Mouse (Mus musculus): ENCODE measurements at regions not wholly inside any gene's neighbourhood (a gene's known extent, or its start where the extent isn't known, plus 50 kb on each side); places are given as distances from the start of the nearest gene placed in this dataset.

DNA sequence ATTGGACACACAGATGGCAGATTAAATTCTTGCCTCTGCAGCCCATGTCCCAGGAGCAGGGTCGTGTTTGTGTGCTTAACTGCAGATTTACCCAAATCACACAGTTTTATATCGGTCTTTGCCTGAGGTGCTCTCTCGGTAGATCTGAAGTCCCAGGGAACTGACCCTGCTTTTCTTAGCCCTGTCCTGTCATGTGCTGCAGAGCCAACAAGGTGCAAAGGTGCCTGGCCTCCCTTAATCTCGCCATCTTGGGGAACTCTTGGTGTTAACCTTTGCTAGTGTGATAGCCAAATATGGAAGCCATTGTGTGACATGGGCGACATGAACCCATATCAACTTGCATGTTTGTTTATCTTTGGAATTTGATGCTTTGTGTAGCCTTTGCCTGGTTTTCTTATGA, 107.1 kb upstream of the Lyplal1 start:
- DNase-seq (ENCODE audit: low spot score) (no peak), ATAC-seq (replicated peaks; ENCODE audit: low FRiP score) (no peak)
- Histone ChIP-seq H3K4me2 (no peak overlapping the region), H3K4me3 (ENCODE audit: low read depth, low read length) (no peak overlapping the region), H3K9ac (ENCODE audit: low read depth, low read length) (no peak overlapping the region), H3K4me1 (replicated peaks; ENCODE audit: control insufficient read depth, insufficient read depth, low read length) (no peaks in the 10 kb centered on the region; the same call in 1 of the 2 replicates), H3K9me3 (ENCODE audit: control insufficient read depth, low read length) (no peaks in the 10 kb centered on the region), H3K27ac (ENCODE audit: low read depth, low read length) (no peak overlapping the region), H3K27me3 (replicated peaks; ENCODE audit: control insufficient read depth, insufficient read depth, low read length) (no peaks in the 10 kb centered on the region), H3K36me3 (ENCODE audit: control insufficient read depth, insufficient read depth, low read length) (no peaks in the 10 kb centered on the region)
- 55% methylated on average over 5 of the region's 5 CpGs for WGBS

DNA sequence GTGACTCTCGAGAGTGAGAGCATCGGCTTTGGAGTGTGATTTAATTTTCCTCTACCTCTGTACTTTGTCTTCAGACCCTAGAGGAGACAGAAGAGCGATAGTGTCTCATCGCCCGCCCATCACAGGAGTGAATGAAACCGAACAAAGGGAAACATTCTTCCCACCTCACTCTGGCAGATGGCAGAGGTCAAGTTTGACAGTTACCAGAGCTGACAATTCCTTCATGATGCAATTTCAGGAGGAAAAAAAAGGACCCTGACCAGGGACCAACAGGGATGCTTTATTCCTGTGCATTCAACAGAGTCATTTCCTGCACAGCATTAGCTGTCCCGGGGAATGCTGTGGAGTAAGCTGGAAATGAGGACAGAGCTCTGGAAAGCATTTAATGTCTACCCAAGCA, 106.3 kb upstream of the Lyplal1 start:
- H3K27ac ChIP-seq (ENCODE audit: low read depth, low read length), result no peak overlapping the region
- no peak overlapping the region for H3K4me2 ChIP-seq

GRCm38 (mm10) chr1:186218995-186219394, 101.9 kb upstream of the Lyplal1 start:
- H3K27ac ChIP-seq (ENCODE audit: low read depth, low read length), result no peak overlapping the region
- H3K9ac ChIP-seq (ENCODE audit: low read depth, low read length), result no peak overlapping the region
- no peaks in the 10 kb centered on the region; the same call in 1 of the 2 replicates for H3K4me1 ChIP-seq (replicated peaks; ENCODE audit: control insufficient read depth, insufficient read depth, low read length)
- DNase-seq (ENCODE audit: low spot score) (no peak), ATAC-seq (replicated peaks; ENCODE audit: low FRiP score) (no peak)
- H3K36me3 ChIP-seq (ENCODE audit: control insufficient read depth, insufficient read depth, low read length), result no peaks in the 10 kb centered on the region
- 82% methylated on average over 4 of the region's 4 CpGs for WGBS
- H3K4me2 ChIP-seq, result no peak overlapping the region
- no peak overlapping the region for H3K4me3 ChIP-seq (ENCODE audit: low read depth, low read length)
- no peaks in the 10 kb centered on the region for H3K27me3 ChIP-seq (replicated peaks; ENCODE audit: control insufficient read depth, insufficient read depth, low read length)
- H3K9me3 ChIP-seq (ENCODE audit: control insufficient read depth, low read length), result no peaks in the 10 kb centered on the region

More for the DNA sequence above, 106.3 kb upstream of the Lyplal1 start:
- Histone ChIP-seq H3K4me3 (ENCODE audit: low read depth, low read length) (no peak overlapping the region), H3K27me3 (replicated peaks; ENCODE audit: control insufficient read depth, insufficient read depth, low read length) (no peaks in the 10 kb centered on the region), H3K4me1 (replicated peaks; ENCODE audit: control insufficient read depth, insufficient read depth, low read length) (no peaks in the 10 kb centered on the region; the same call in 1 of the 2 replicates), H3K9ac (ENCODE audit: low read depth, low read length) (no peak overlapping the region), H3K9me3 (ENCODE audit: control insufficient read depth, low read length) (no peaks in the 10 kb centered on the region), H3K36me3 (ENCODE audit: control insufficient read depth, insufficient read depth, low read length) (no peaks in the 10 kb centered on the region)
- DNase-seq (ENCODE audit: low spot score) (no peak), ATAC-seq (replicated peaks; ENCODE audit: low FRiP score) (no peak)
- 50% methylated on average over 7 of the region's 7 CpGs for WGBS

DNA sequence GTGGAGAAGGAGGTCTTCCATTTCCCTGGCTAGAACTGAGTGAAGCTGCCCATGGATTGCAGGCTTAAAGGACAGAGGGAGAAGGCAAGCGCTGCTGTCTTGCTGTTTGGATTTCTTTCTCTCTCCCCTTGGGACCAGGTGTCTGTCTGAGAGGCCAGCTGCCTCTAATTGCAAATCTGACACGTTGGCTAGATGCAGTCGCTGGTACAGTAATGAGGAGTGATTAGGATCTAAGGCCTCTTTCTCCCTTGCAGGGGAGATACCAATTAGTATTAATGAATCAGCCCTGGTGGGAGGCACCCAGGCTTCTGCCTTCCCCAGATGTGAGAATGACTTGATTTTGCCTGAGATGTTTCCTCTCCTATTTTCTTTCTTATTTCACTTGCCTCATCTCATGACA, 100.1 kb upstream of the Lyplal1 start:
- H3K4me1 ChIP-seq (replicated peaks; ENCODE audit: control insufficient read depth, insufficient read depth, low read length), result no peaks in the 10 kb centered on the region
- whole genome bisulfite sequencing, result 26% methylated on average over 3 of the region's 3 CpGs
- no peak overlapping the region for H3K4me3 ChIP-seq (ENCODE audit: low read depth, low read length)
- ATAC-seq (replicated peaks; ENCODE audit: low FRiP score) (no peak), DNase-seq (ENCODE audit: low spot score) (no peak)
- H3K9me3 ChIP-seq (ENCODE audit: control insufficient read depth, low read length), result no peaks in the 10 kb centered on the region
- no peaks in the 10 kb centered on the region for H3K27me3 ChIP-seq (replicated peaks; ENCODE audit: control insufficient read depth, insufficient read depth, low read length)
- no peaks in the 10 kb centered on the region for H3K36me3 ChIP-seq (ENCODE audit: control insufficient read depth, insufficient read depth, low read length)
- H3K27ac ChIP-seq (ENCODE audit: low read depth, low read length), result no peak overlapping the region
- H3K4me2 ChIP-seq, result no peak overlapping the region
- H3K9ac ChIP-seq (ENCODE audit: low read depth, low read length), result no peak overlapping the region

DNA sequence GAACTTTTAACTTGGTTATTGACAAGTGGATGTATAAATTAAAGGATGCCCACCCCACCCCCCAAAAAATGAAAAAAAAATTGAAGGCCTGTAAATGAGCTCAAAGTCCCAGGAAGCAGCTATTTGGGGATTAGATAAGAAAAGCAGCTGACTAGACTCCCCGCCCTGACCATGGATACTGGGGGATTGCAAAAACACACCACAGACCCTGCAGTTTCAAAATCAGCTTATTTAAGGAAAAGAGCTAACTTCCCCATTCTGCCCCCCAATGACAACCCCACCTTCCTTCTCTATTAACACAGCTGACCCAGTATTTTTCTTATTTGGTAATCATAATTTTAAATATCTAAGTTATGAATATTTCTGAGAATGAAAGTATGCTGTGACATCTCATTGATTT, 87.0 kb upstream of the Lyplal1 start:
- no peaks in the 10 kb centered on the region for H3K36me3 ChIP-seq (ENCODE audit: control insufficient read depth, insufficient read depth, low read length)
- no peak for ATAC-seq (replicated peaks; ENCODE audit: low FRiP score)
- no peak overlapping the region for H3K9ac ChIP-seq (ENCODE audit: low read depth, low read length)
- H3K4me1 ChIP-seq (replicated peaks; ENCODE audit: control insufficient read depth, insufficient read depth, low read length), result no peaks in the 10 kb centered on the region
- no peak overlapping the region for H3K27ac ChIP-seq (ENCODE audit: low read depth, low read length)
- WGBS, result 41% methylated on average over 1 of the region's 1 CpGs
- H3K4me2 ChIP-seq, result no peak overlapping the region
- no peaks in the 10 kb centered on the region for H3K27me3 ChIP-seq (replicated peaks; ENCODE audit: control insufficient read depth, insufficient read depth, low read length)
- H3K4me3 ChIP-seq (ENCODE audit: low read depth, low read length), result no peak overlapping the region
- H3K9me3 ChIP-seq (ENCODE audit: control insufficient read depth, low read length), result no peaks in the 10 kb centered on the region
- DNase-seq (ENCODE audit: low spot score), result no peak

DNA sequence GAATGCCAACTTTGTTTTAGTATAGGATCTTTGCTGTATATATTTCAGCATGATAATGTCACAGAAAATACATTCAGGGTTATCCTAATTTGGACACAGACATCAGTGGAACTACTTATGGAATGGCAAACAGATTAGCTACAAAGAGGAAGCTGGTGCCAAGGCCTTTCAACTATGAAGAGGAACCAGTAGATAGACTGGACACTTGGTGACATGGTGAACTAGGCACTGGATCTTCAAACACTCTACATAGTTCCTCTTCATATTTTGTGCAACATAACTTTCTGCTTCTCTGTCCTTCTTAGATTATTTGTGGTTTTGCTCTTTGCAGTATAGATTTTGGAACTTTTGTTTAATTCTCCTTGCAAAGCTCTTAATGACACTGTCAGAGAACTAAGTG, 85.4 kb upstream of the Lyplal1 start:
- H3K4me3 ChIP-seq (ENCODE audit: low read depth, low read length), result no peak overlapping the region
- H3K4me1 ChIP-seq (replicated peaks; ENCODE audit: control insufficient read depth, insufficient read depth, low read length), result no peaks in the 10 kb centered on the region
- no peaks in the 10 kb centered on the region for H3K9me3 ChIP-seq (ENCODE audit: control insufficient read depth, low read length)
- no peak overlapping the region for H3K4me2 ChIP-seq
- H3K36me3 ChIP-seq (ENCODE audit: control insufficient read depth, insufficient read depth, low read length), result no peaks in the 10 kb centered on the region
- no peak overlapping the region for H3K27ac ChIP-seq (ENCODE audit: low read depth, low read length)
- no peak for ATAC-seq (replicated peaks; ENCODE audit: low FRiP score)
- H3K9ac ChIP-seq (ENCODE audit: low read depth, low read length), result no peak overlapping the region
- no peak for DNase-seq (ENCODE audit: low spot score)
- no peaks in the 10 kb centered on the region for H3K27me3 ChIP-seq (replicated peaks; ENCODE audit: control insufficient read depth, insufficient read depth, low read length)

DNA sequence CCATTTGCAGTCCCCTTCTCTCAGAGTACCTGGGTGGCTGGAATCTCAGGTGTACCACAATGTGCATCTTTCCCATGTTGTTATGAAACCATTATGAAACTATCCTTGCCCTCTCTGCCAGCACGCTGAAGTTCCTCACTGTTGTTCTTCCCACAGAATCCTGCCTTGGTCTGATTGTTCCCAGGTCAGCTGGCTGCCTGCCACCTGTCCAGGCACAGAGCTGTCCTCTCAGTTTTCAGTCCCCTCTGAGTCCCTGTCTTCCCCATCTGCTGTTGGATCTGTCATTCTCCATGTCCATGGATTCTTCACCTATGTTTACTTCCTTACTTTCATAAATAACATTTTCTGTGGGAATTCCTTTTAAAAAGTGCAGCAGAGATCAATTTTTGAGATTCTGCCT, 81.3 kb upstream of the Lyplal1 start:
- H3K36me3 ChIP-seq (ENCODE audit: control insufficient read depth, insufficient read depth, low read length), result no peaks in the 10 kb centered on the region
- no peaks in the 10 kb centered on the region for H3K4me1 ChIP-seq (replicated peaks; ENCODE audit: control insufficient read depth, insufficient read depth, low read length)
- DNase-seq (ENCODE audit: low spot score), result no peak
- no peak overlapping the region for H3K27ac ChIP-seq (ENCODE audit: low read depth, low read length)
- no peaks in the 10 kb centered on the region for H3K9me3 ChIP-seq (ENCODE audit: control insufficient read depth, low read length)
- WGBS, result 78% methylated on average over 1 of the region's 1 CpGs
- H3K4me3 ChIP-seq (ENCODE audit: low read depth, low read length), result no peak overlapping the region
- no peak for ATAC-seq (replicated peaks; ENCODE audit: low FRiP score)
- no peak overlapping the region for H3K4me2 ChIP-seq
- no peaks in the 10 kb centered on the region for H3K27me3 ChIP-seq (replicated peaks; ENCODE audit: control insufficient read depth, insufficient read depth, low read length)
- no peak overlapping the region for H3K9ac ChIP-seq (ENCODE audit: low read depth, low read length)

DNA sequence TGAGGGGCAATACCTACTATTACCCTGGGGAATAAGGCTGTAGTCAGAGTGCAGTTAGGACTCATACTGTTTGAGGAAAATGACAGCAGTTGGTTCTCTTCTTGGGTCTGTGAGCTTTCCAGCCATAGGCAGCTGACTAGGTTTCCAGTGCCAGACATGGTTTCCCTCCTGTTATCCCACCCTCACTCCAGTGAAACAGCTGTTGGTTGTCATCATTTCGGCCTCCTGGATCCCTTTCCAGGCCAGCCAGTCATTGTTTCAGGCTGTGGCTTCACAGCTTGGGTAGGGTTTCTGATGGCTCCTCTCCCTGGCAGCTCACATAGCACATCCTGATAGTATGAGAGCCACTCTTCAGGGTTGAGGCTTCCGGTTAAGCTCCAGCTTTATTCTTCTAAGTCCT, 79.9 kb upstream of the Lyplal1 start:
- 77% methylated on average over 2 of the region's 2 CpGs for WGBS
- no peaks in the 10 kb centered on the region for H3K36me3 ChIP-seq (ENCODE audit: control insufficient read depth, insufficient read depth, low read length)
- no peaks in the 10 kb centered on the region for H3K4me1 ChIP-seq (replicated peaks; ENCODE audit: control insufficient read depth, insufficient read depth, low read length)
- H3K9me3 ChIP-seq (ENCODE audit: control insufficient read depth, low read length), result no peaks in the 10 kb centered on the region
- no peak overlapping the region for H3K9ac ChIP-seq (ENCODE audit: low read depth, low read length)
- no peak for ATAC-seq (replicated peaks; ENCODE audit: low FRiP score)
- H3K4me3 ChIP-seq (ENCODE audit: low read depth, low read length), result no peak overlapping the region
- H3K4me2 ChIP-seq, result no peak overlapping the region
- DNase-seq (ENCODE audit: low spot score), result no peak
- no peaks in the 10 kb centered on the region for H3K27me3 ChIP-seq (replicated peaks; ENCODE audit: control insufficient read depth, insufficient read depth, low read length)
- H3K27ac ChIP-seq (ENCODE audit: low read depth, low read length), result no peak overlapping the region

DNA sequence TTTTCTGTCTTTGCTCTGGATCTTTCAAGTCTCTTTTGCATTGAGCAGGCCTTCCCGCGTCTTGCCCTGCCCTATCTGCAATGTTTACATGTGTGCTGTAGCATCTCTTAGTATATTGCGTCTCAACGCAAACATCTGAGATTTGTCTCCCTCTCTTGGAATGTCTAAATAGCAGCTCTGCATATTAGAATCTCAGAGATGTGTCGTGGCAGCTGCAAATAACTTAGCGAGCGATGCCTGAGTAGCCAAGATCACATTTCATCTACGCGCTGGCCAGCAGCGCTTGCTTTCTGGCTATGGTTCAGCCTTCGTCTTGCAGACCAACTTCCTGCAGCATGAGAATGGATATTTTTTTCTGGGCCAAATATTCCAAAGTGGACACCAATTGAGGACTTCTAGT, 72.3 kb upstream of the Lyplal1 start:
- 77% methylated on average over 11 of the region's 11 CpGs for WGBS

More for the DNA sequence above, 72.3 kb upstream of the Lyplal1 start:
- Histone ChIP-seq H3K36me3 (ENCODE audit: control insufficient read depth, insufficient read depth, low read length) (no peaks in the 10 kb centered on the region), H3K4me1 (replicated peaks; ENCODE audit: control insufficient read depth, insufficient read depth, low read length) (no peaks in the 10 kb centered on the region), H3K27me3 (replicated peaks; ENCODE audit: control insufficient read depth, insufficient read depth, low read length) (no peaks in the 10 kb centered on the region), H3K27ac (ENCODE audit: low read depth, low read length) (no peak overlapping the region), H3K4me2 (no peak overlapping the region), H3K4me3 (ENCODE audit: low read depth, low read length) (no peak overlapping the region), H3K9ac (ENCODE audit: low read depth, low read length) (no peak overlapping the region), H3K9me3 (ENCODE audit: control insufficient read depth, low read length) (no peaks in the 10 kb centered on the region)
- DNase-seq (ENCODE audit: low spot score) (no peak), ATAC-seq (replicated peaks; ENCODE audit: low FRiP score) (no peak)

Data from liver, embryonic 11.5 days (tissue).